Mouse (Mus musculus): ENCODE measurements around the gene Slc17a6. TPM values are rescaled to one million over a fixed set of nuclear protein-coding genes. Genes with fewer than 3 reads are reported as not detected.

Slc17a6 gene
- 10 to 100 TPM; 26.5 to 36.1 TPM for total RNA-seq (2021)
- long read RNA-seq, experiment 1, full-length matches to known transcripts = 9 of 10 reads
- long read RNA-seq, experiment 1, partial matches to known transcripts = 0 of 10 reads
- long read RNA-seq, experiment 1, other reads (novel, unspliced or antisense) = 1 of 10 reads
- long read RNA-seq, experiment 2, full-length matches to known transcripts = 12 of 13 reads
- long read RNA-seq, experiment 2, partial matches to known transcripts = 1 of 13 reads
- long read RNA-seq, experiment 2, other reads (novel, unspliced or antisense) = 0 of 13 reads

- intact Hi-C loops (cut with DNase I) = loop anchor here (5.0 to 10.0 kb wide), 2 partner anchors 133 to 1709 kb away; partner anchors contain the start of gene Slc6a5
- DNase-seq (ENCODE audit: low spot score in 2 of 2) = peak in 1 of 2 experiments; percentile 39
Measured at GRCm38 (mm10) chr7:51621694-51622145, at the start of gene Slc17a6. Gene Slc17a6, plus strand, starts transcription at chr7:51622006.

GRCm38 (mm10) chr7:51600021-51600420 lies 21.8 kb upstream of the Slc17a6 start:
- intact Hi-C loops (cut with DNase I) = no loop called here
- DNase-seq (ENCODE audit: low spot score in 2 of 2) = peak in 1 of 2 experiments; percentile 34

GRCm38 (mm10) chr7:51603741-51604140 lies 18.1 kb upstream of the Slc17a6 start:
- intact Hi-C loops (cut with DNase I) = no loop called here
- DNase-seq (ENCODE audit: low spot score in 2 of 2) = no peak

GRCm38 (mm10) chr7:51614404-51614803 lies 7.4 kb upstream of the Slc17a6 start:
- no peak for DNase-seq (ENCODE audit: low spot score in 2 of 2)
- intact Hi-C loops (cut with DNase I) = no loop called here

GRCm38 (mm10) chr7:51617941-51618340 lies 3.9 kb upstream of the Slc17a6 start:
- intact Hi-C loops (cut with DNase I) = loop anchor here (2.0 kb wide), 2 partner anchors 199 to 355 kb away; no protein-coding TSS in a partner anchor
- DNase-seq (ENCODE audit: low spot score in 2 of 2) = peak in 1 of 2 experiments; percentile 48

- intact Hi-C loops (cut with DNase I) = loop anchor here (2.0 kb wide), 1 partner anchor 354 kb away; no protein-coding TSS in a partner anchor
- DNase-seq (ENCODE audit: low spot score in 2 of 2) = no peak
Measured at GRCm38 (mm10) chr7:51618412-51618811, 3.4 kb upstream of the Slc17a6 start.

- DNase-seq (ENCODE audit: low spot score in 2 of 2) = no peak
- intact Hi-C loops (cut with DNase I) = loop anchor here (2.0 to 10.0 kb wide), 3 partner anchors 135 to 1708 kb away; partner anchors contain the start of gene Slc6a5
Measured at GRCm38 (mm10) chr7:51619977-51620376, 1.8 kb upstream of the Slc17a6 start.

- intact Hi-C loops (cut with DNase I) = loop anchor here (5.0 to 10.0 kb wide), 2 partner anchors 133 to 1710 kb away; partner anchors contain the start of gene Slc6a5
Measured at GRCm38 (mm10) chr7:51622196-51622595, 390 bp downstream of the Slc17a6 start.

GRCm38 (mm10) chr7:51622666-51623065 lies 860 bp downstream of the Slc17a6 start:
- no peak for DNase-seq (ENCODE audit: low spot score in 2 of 2)
- intact Hi-C loops (cut with DNase I) = loop anchor here (5.0 to 10.0 kb wide), 2 partner anchors 132 to 1710 kb away; partner anchors contain the start of gene Slc6a5

More at GRCm38 (mm10) chr7:51622196-51622595, 390 bp downstream of the Slc17a6 start:
- DNase-seq (ENCODE audit: low spot score in 2 of 2) = peak in 1 of 2 experiments; percentile 42

- DNase-seq (ENCODE audit: low spot score in 2 of 2) = no peak
- intact Hi-C loops (cut with DNase I) = loop anchor here (5.0 to 10.0 kb wide), 2 partner anchors 130 to 1712 kb away; partner anchors contain the start of gene Slc6a5
Measured at GRCm38 (mm10) chr7:51624336-51624897, 2.6 kb downstream of the Slc17a6 start.

GRCm38 (mm10) chr7:51625161-51625560 lies 3.4 kb downstream of the Slc17a6 start:
- intact Hi-C loops (cut with DNase I) = loop anchor here (10.0 kb wide), 1 partner anchor 130 kb away; no protein-coding TSS in a partner anchor
- no peak for DNase-seq (ENCODE audit: low spot score in 2 of 2)

- intact Hi-C loops (cut with DNase I) = loop anchor here (10.0 kb wide), 1 partner anchor 129 kb away; no protein-coding TSS in a partner anchor
- no peak for DNase-seq (ENCODE audit: low spot score in 2 of 2)
Measured at GRCm38 (mm10) chr7:51625591-51626255, 3.9 kb downstream of the Slc17a6 start.

GRCm38 (mm10) chr7:51626451-51627000 lies 4.7 kb downstream of the Slc17a6 start:
- intact Hi-C loops (cut with DNase I) = loop anchor here (10.0 kb wide), 1 partner anchor 128 kb away; no protein-coding TSS in a partner anchor
- DNase-seq (ENCODE audit: low spot score in 2 of 2) = no peak

- peak in 1 of 2 experiments; percentile 16 for DNase-seq (ENCODE audit: low spot score in 2 of 2)
- intact Hi-C loops (cut with DNase I) = loop anchor here (10.0 kb wide), 1 partner anchor 128 kb away; no protein-coding TSS in a partner anchor
Measured at GRCm38 (mm10) chr7:51627001-51627631, 5.3 kb downstream of the Slc17a6 start.

GRCm38 (mm10) chr7:51627666-51628065 lies 5.9 kb downstream of the Slc17a6 start:
- no peak for DNase-seq (ENCODE audit: low spot score in 2 of 2)

GRCm38 (mm10) chr7:51628349-51628748 lies 6.5 kb downstream of the Slc17a6 start:
- intact Hi-C loops (cut with DNase I) = loop anchor here (10.0 kb wide), 1 partner anchor 126 kb away; no protein-coding TSS in a partner anchor
- no peak for DNase-seq (ENCODE audit: low spot score in 2 of 2)

More at GRCm38 (mm10) chr7:51627666-51628065, 5.9 kb downstream of the Slc17a6 start:
- intact Hi-C loops (cut with DNase I) = loop anchor here (10.0 kb wide), 1 partner anchor 127 kb away; no protein-coding TSS in a partner anchor

- DNase-seq (ENCODE audit: low spot score in 2 of 2) = no peak
- intact Hi-C loops (cut with DNase I) = loop anchor here (10.0 kb wide), 1 partner anchor 126 kb away; no protein-coding TSS in a partner anchor
Measured at GRCm38 (mm10) chr7:51629206-51629605, 7.4 kb downstream of the Slc17a6 start.

- intact Hi-C loops (cut with DNase I) = no loop called here
Measured at GRCm38 (mm10) chr7:51631171-51631570, 9.4 kb downstream of the Slc17a6 start.

More at GRCm38 (mm10) chr7:51631171-51631570, 9.4 kb downstream of the Slc17a6 start:
- no peak for DNase-seq (ENCODE audit: low spot score in 2 of 2)

Data from left cerebral cortex, postnatal 14 days (tissue).